Mouse (Mus musculus) stomach, embryonic 16.5 days (tissue): ENCODE results near the gene Arid5a. TPM values are rescaled to one million over a fixed set of nuclear protein-coding genes. Genes with fewer than 3 reads are reported as not detected.

Experiments used
- ATAC-seq: fragments of 200-750 bp; cut with Nextera tagmentation; 2 replicates; pipeline ENCODE4 v1.8.0; 2017; ENCODE audit warnings: moderate number of reproducible peaks, moderate TSS enrichment; ENCODE audit not compliant: insufficient read depth, low FRiP score
- H3K27ac ChIP-seq: fragments of 300-500 bp; sonication (generic); 2 replicates; pipeline ENCODE4 v1.5.1; 2014; ENCODE audit warnings: low read length
- H3K27me3 ChIP-seq: fragments of 300-500 bp; sonication (generic); 2 replicates; pipeline ENCODE4 v1.6.1; 2014; ENCODE audit warnings: low read length, control low read depth, mixed read lengths; ENCODE audit not compliant: control insufficient read depth, insufficient read depth
- H3K36me3 ChIP-seq: fragments of 300-500 bp; sonication (generic); 2 replicates; pipeline ENCODE4 v1.6.1; 2014; ENCODE audit warnings: low read length; ENCODE audit not compliant: control insufficient read depth, insufficient read depth
- H3K4me1 ChIP-seq: fragments of 300-500 bp; sonication (generic); 2 replicates; pipeline ENCODE4 v1.6.1; 2014; ENCODE audit warnings: low read length, control low read depth, mixed read lengths; ENCODE audit not compliant: control insufficient read depth, insufficient read depth
- H3K4me2 ChIP-seq: fragments of 300-500 bp; sonication (generic); 2 replicates; pipeline ENCODE4 v1.6.1; 2014; ENCODE audit warnings: low read depth, low read length, mixed read lengths
- H3K4me3 ChIP-seq: fragments of 300-500 bp; sonication (generic); replicated peaks from 2 replicates; pipeline ENCODE4 v1.5.1; 2014; ENCODE audit warnings: mild to moderate bottlenecking, low read length
- H3K9ac ChIP-seq: fragments of 300-500 bp; sonication (generic); 2 replicates; pipeline ENCODE4 v1.6.1; 2014; ENCODE audit warnings: low read length
- H3K9me3 ChIP-seq: fragments of 300-500 bp; sonication (generic); replicated peaks from 2 replicates; pipeline ENCODE4 v1.6.1; 2016; ENCODE audit warnings: low read length, control low read depth; ENCODE audit not compliant: control insufficient read depth
- WGBS: fragments of 180-500 bp; shearing (Covaris S2); extraction: QIAGEN DNeasy Blood & Tissue Kit; methylation state at CpG from one replicate; pipeline ENCODE4 v1.1.7; 2014; 5-methylcytosine and 5-hydroxymethylcytosine counted together
- polyA plus RNA-seq: library from polyadenylated mRNA; unstranded; fragments of >200 nt; fragmentation: Nextera tagmentation; extraction: Ambion mirVana; gene quantifications from 2 replicates; pipeline ENCODE4 v1.2.1, GENCODE M21; 2015

Gene Arid5a
- polyA plus RNA-seq = 4.8 and 4.9 TPM in 2 replicates

DNA sequence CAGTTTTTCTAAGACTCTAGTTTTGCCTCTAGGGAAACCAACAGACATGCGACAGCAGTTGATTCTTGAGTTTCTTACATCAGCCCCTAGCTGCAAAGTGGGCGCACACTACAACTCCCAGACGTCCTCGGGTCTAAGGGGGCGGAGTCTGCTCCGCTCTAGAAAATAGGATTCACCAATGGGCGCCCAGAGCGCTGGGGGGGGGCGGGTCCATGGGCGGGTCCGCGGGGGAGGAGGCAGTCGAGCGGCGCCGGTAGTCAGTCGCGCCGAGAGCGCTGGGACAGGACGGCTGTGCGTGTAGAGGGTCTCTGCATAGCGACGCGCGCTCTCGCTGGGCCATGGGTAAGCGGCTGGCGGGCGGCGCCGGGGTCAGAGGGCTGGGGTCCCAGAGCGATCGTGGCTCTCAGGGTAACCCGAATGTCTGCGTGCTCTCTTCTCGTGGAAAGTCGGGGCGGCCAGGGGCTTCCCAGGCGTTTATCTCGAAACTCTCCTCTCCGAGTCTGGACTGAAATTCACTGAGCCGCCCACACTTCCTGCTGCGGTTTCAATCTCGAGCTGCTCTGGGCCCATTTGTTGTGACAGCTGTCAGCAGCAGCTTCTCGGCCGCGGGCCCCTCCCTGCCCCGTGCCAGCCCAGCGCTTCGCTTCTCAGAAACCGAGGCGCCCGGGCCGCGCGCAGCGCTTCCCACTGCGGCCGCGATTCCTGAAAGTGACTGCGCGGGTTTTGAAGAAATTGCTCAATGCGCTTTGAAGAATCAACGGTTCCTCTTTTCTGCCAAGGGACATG, at the start of gene Arid5a:
Gene Arid5a, plus strand, starts transcription at position 239 of the 786 bp plus-strand sequence.
- no peaks in the 10 kb centered on the region for H3K36me3 ChIP-seq
- H3K27me3 ChIP-seq = peaks cover 21% of the 10 kb centered on the region
- peak within 1 kb of the TSS; percentile 85 for H3K4me2 ChIP-seq
- H3K27ac ChIP-seq = no peak within 1 kb of the TSS; the same call in 1 of the 2 replicates
- H3K4me3 ChIP-seq = peak within 1 kb of the TSS; percentile 65
- ATAC-seq = peak; percentile 87
- H3K9me3 ChIP-seq = no peaks in the 10 kb centered on the region
- H3K9ac ChIP-seq = peak within 1 kb of the TSS; percentile 70
- peaks cover 11% of the 10 kb centered on the region for H3K4me1 ChIP-seq
- under 1% methylated on average over 64 of the region's 65 CpGs for WGBS

DNA sequence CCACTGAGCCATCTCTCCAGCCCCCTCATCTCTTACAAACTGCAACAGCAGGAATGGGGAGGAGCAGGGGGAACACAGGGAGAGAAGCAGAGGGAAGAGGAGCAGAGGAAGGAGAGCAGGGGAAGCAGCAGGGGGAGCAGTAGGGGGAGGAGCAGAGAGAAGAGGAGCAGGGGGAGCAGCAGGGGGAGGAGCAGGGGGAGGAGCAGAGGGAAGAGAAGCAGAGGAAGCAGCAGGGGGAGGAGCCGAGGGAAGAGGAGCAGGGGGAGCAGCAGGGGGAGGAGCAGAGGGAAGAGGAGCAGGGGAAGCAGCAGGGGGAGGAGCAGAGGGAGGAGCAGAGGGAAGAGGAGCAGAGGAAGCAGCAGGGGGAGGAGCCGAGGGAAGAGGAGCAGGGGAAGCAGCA, 48.9 kb upstream of the Arid5a start:
- H3K4me2 ChIP-seq = no peak overlapping the region
- H3K9ac ChIP-seq = no peak overlapping the region
- no peaks in the 10 kb centered on the region for H3K4me1 ChIP-seq
- H3K36me3 ChIP-seq = no peaks in the 10 kb centered on the region
- no peak overlapping the region for H3K27ac ChIP-seq
- WGBS = 64% methylated on average over 2 of the region's 2 CpGs
- H3K4me3 ChIP-seq = no peak overlapping the region
- ATAC-seq = no peak
- H3K9me3 ChIP-seq = peaks cover 9% of the 10 kb centered on the region
- H3K27me3 ChIP-seq = peaks cover 8% of the 10 kb centered on the region; the same call in 1 of the 2 replicates

DNA sequence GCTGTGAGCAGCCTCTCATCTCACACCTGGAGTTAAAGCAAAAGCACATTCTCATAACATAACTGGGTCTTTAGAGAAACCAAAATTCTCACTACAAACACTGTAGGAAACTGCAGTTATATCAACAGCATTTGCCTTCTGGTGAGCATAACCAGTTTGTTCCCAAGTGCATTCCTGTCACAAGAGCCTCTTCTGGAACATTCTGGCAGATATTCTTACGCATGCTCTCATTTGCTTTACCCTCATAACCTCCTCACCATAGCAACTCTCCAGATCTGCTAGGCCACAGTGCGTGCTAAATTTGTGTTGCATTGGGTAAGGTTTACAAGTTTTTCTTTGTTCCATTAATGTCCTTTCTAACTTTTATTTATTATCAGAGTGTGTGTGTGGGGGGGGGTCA, 48.3 kb upstream of the Arid5a start:
- Histone ChIP-seq H3K4me2 (no peak overlapping the region), H3K36me3 (no peaks in the 10 kb centered on the region), H3K9me3 (peaks cover 9% of the 10 kb centered on the region), H3K4me3 (no peak overlapping the region), H3K9ac (no peak overlapping the region), H3K4me1 (0 out of 2 replicates have a peak, but pooled peaks cover 3% of the 10 kb centered on the region), H3K27me3 (peaks cover 8% of the 10 kb centered on the region; the same call in 1 of the 2 replicates), H3K27ac (no peak overlapping the region)
- no peak for ATAC-seq
- 90% methylated on average over 2 of the region's 2 CpGs for WGBS

DNA sequence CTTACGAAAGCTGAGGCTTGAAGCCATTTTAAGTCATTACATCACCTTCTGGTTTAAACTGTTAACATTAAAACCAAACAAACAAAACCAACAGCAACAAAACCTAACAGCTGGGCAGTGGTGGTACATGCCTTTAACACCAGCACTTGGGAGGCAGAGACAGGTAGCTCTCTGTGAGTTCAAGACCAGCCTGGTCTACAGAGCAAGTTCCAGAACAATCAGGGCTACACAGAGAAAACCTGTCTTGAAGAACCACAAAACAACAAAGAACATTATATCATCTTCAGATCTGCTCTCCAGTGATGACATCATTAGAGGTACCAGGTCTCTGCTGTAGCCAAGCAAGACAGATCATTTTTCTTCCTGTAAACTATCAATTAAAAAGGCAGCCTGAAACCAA, 47.1 kb upstream of the Arid5a start:
- H3K27ac ChIP-seq = no peak overlapping the region
- H3K9ac ChIP-seq = no peak overlapping the region
- peaks cover 9% of the 10 kb centered on the region for H3K9me3 ChIP-seq
- no peaks in the 10 kb centered on the region for H3K36me3 ChIP-seq
- 88% methylated on average over 1 of the region's 1 CpGs for WGBS
- 0 out of 2 replicates have a peak, but pooled peaks cover 3% of the 10 kb centered on the region for H3K4me1 ChIP-seq
- peaks cover 5% of the 10 kb centered on the region; the same call in 1 of the 2 replicates for H3K27me3 ChIP-seq
- H3K4me2 ChIP-seq = no peak overlapping the region
- no peak overlapping the region for H3K4me3 ChIP-seq
- no peak for ATAC-seq

DNA sequence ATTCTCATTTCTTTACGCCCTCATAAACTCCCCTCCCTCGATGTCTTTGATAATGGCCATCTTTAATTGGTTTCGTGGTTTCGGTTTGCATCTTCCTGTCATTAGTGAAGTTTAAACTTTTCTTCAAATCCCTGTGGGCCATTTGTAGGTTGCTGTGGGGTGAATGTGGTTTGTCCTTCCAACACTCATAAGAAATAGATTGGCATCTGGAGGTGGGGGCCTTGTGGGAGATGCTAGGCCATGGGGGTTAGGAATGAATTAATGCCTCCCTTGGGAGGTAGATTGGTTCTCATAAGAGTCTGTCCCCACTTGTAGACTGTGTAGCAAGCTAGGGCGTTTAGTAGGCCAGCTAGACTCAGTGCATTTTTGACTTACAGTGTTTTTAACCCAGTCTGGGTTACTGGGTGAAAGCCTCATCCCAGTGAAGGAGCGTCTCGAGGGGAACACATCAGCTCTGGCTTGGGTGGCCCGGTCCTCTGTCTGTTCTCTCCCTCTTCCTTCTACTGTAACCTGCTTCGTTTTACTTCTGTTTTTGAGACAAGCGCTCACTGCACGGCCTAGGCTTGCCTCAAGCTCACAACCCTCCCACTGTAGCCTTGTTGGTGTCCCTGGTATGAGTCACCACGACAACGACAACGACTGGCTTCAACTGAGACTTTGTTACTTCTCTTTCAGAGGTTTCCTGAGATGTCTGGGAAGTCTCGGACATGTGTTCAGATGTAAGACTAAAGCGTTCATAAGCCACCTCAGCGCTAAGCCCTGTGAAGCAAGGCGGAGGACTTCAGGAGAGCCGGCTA, 45.6 kb upstream of the Arid5a start:
- 0 out of 2 replicates have a peak, but pooled peaks cover 3% of the 10 kb centered on the region for H3K4me1 ChIP-seq
- no peaks in the 10 kb centered on the region for H3K36me3 ChIP-seq
- ATAC-seq = no peak
- H3K4me3 ChIP-seq = no peak overlapping the region
- H3K27ac ChIP-seq = no peak overlapping the region
- 75% methylated on average over 19 of the region's 19 CpGs for WGBS
- no peaks in the 10 kb centered on the region for H3K27me3 ChIP-seq
- H3K4me2 ChIP-seq = no peak overlapping the region
- no peak overlapping the region for H3K9ac ChIP-seq
- 0 out of 2 replicates have a peak, but pooled peaks cover 4% of the 10 kb centered on the region for H3K9me3 ChIP-seq

DNA sequence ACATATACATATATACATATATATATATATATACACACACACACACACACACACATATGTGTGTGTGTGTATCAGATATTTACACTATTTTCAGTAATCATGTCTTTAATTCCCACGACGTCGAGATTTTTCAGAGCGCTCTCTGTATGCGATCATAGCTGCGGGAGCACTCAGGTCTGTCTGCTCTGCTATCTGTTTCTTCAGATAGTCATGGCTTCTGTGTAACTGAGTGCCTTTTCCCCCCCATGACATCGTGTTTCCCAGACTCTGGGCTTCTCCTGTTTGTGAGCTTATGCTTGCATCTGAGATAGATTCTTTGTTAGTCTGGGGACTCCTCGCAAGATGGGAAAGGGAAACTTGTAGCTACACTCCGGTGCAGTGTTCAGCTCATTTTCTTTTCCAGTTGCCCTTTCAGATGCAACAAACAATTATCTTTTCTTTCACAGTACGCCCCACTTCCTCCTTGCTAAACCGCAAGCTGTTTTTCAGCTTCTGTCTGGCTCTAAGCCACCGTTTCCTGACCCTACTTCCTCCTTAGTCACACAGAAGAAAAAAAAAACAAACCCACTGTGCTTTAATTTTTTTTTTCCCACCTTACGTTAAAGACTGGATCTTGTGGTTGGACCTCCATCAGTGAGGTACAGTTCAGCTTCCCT, 43.6 kb upstream of the Arid5a start:
- no peaks in the 10 kb centered on the region for H3K27me3 ChIP-seq
- no peak overlapping the region for H3K4me3 ChIP-seq
- WGBS = 48% methylated on average over 13 of the region's 13 CpGs
- H3K4me1 ChIP-seq = peaks cover 4% of the 10 kb centered on the region; the same call in 1 of the 2 replicates
- H3K27ac ChIP-seq = peak overlapping the region; percentile 82
- H3K9me3 ChIP-seq = 0 out of 2 replicates have a peak, but pooled peaks cover 4% of the 10 kb centered on the region
- no peak overlapping the region for H3K9ac ChIP-seq
- H3K4me2 ChIP-seq = peak overlapping the region; percentile 38; the same call in 1 of the 2 replicates
- H3K36me3 ChIP-seq = no peaks in the 10 kb centered on the region
- ATAC-seq = no peak

DNA sequence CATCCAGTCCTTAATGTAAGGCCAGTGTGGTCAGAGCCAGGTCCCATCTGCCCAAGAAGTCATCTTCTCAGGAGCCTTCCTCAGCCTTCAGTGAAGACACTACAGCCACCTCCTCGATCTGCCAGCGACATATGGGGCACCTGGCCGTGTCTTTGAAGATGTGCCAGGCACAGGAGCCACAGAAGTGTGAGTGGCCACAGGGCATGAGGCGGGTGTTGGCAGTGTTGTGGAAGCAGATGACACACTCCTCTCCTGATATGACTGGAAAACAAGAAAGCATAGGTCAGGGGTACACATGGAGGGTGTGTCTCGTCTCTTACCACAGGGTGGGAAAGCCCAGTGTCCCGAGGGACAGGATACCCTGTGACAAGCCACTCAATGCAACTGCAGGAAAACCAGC, 41.2 kb upstream of the Arid5a start:
- Histone ChIP-seq H3K4me1 (peaks cover 20% of the 10 kb centered on the region), H3K9ac (no peak overlapping the region), H3K4me2 (no peak overlapping the region), H3K9me3 (no peaks in the 10 kb centered on the region), H3K27me3 (peaks cover 4% of the 10 kb centered on the region; the same call in 1 of the 2 replicates), H3K36me3 (no peaks in the 10 kb centered on the region), H3K4me3 (no peak overlapping the region), H3K27ac (no peak overlapping the region)
- no peak for ATAC-seq
- WGBS = 84% methylated on average over 6 of the region's 6 CpGs

DNA sequence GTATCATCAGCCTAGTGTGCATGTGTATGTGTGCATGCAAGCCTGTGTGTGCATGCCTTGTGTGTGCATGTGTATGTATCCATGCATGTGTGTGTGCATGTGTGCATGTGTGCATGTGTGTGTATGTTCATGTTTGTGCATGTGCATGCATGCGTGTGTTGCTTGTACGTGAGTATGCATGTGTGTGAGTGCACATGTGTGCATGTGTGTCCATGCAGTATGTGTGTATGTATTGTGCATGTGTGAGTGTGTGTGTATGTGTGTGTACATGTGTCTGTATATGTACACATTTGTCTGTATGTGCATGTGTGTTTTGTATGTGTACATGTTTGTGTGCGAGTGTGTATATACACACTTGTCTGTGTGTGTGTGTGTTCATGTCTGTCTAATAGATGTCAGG, 39.9 kb upstream of the Arid5a start:
- peaks cover 24% of the 10 kb centered on the region for H3K4me1 ChIP-seq
- 98% methylated on average over 3 of the region's 3 CpGs for WGBS
- H3K36me3 ChIP-seq = no peaks in the 10 kb centered on the region

More for the DNA sequence above, 39.9 kb upstream of the Arid5a start:
- Histone ChIP-seq H3K9ac (no peak overlapping the region), H3K9me3 (no peaks in the 10 kb centered on the region), H3K27ac (no peak overlapping the region), H3K4me3 (no peak overlapping the region), H3K4me2 (no peak overlapping the region), H3K27me3 (peaks cover 4% of the 10 kb centered on the region; the same call in 1 of the 2 replicates)
- no peak for ATAC-seq
